In genomic region chr12:86686551-86687330, GRCm38 (mm10) we compare ENCODE assay signal across 9 mouse cellular contexts. TPM values are rescaled to one million over a fixed set of nuclear protein-coding genes. Genes with fewer than 3 reads are reported as not detected.
DNase-seq lines count a peak whose midpoint lies in the region; ATAC-seq and TF ChIP-seq lines count a peak whose summit lies in the region.
"Had no signal": no experiment of that assay in that cellular context is flagged by ENCODE, and none has a peak within 500 bp of the region (broad histone marks: within the 10 kb centered on the region; RNA-seq: fewer than 3 reads in every experiment).

No protein-coding gene starts in this region.

- H3K4me1 ChIP-seq in ES-E14 (ENCODE audit: control insufficient read depth in 2 of 2, insufficient read depth in 2 of 2, low read length in 2 of 2, poor library complexity in 1 of 2): peaks cover 18 to 23% of the 10 kb centered on the region in 2 experiments

- H3K36me3 ChIP-seq in ES-E14 (ENCODE audit: control insufficient read depth, insufficient read depth, low read length, poor library complexity, severe bottlenecking): no peaks in the 10 kb centered on the region

- peak overlapping the region in 1 of 2 experiments; percentile 69; a peak in 2 of 4 replicates for H3K4me3 ChIP-seq in ES-E14 (ENCODE audit: insufficient read depth in 1 of 2, low read depth in 1 of 2, low read length in 2 of 2, poor library complexity in 1 of 2, severe bottlenecking in 1 of 2)

- H3K27ac ChIP-seq in ES-E14 (ENCODE audit: insufficient read depth, low read depth, low read length, poor library complexity, severe bottlenecking): peak overlapping the region; percentile 90
- H3K27ac ChIP-seq: kidney, postnatal 0 days had no signal

- H3K9me3 ChIP-seq in ES-E14 (ENCODE audit: control insufficient read depth, insufficient read depth, low read depth, low read length): no peaks in the 10 kb centered on the region

- peak; percentile 70 for ATAC-seq in CD4-positive, CD25-positive, alpha-beta regulatory T cell, adult 4 months
- ATAC-seq in hematopoietic stem cell, adult 5-6 weeks (replicated peaks in 1 of 2; ENCODE audit: insufficient read depth in 1 of 2, low FRiP score in 2 of 2, low TSS enrichment in 1 of 2, low read depth in 1 of 2, poor library complexity in 2 of 2, severe bottlenecking in 2 of 2): peak; percentile 65 to 67
- no peak for ATAC-seq in erythroblast, adult 5-6 weeks (replicated peaks; ENCODE audit: low FRiP score, poor library complexity, severe bottlenecking)

- DNase-seq in layer of hippocampus, postnatal 36 days: peak; percentile 47 to 53
- DNase-seq in layer of hippocampus, postnatal 10 days (ENCODE audit: low spot score in 2 of 2): no peak
- DNase-seq in ES-E14 (ENCODE audit: low read depth, low spot score): no peak
- no peak for DNase-seq in c-Kit-positive CD71-positive TER-119-positive erythroid progenitor cells, embryonic 14.5 days (ENCODE audit: low spot score)

- in situ Hi-C loops in ES-E14 (cut with MboI; ENCODE audit: low sequenced_read_pairs in 2 of 2, unreplicated experiment in 2 of 2): no loop called here

- H3K9ac ChIP-seq in ES-E14 (ENCODE audit: insufficient read depth, low read depth, low read length, poor library complexity, severe bottlenecking): 0 out of 2 replicates have a peak overlapping the region, but pooled peaks have one; percentile 4

TF ChIP-seq in ES-E14, 5 proteins besides CTCF, POLR2A, EP300 and RAD21:
- TF ChIP-seq HCFC1 (IDR thresholded peaks at IDR 0.05; ENCODE audit: borderline replicate concordance, insufficient read depth, low read length): no peak
- TF ChIP-seq CHD2 (IDR thresholded peaks at IDR 0.05; ENCODE audit: low read depth, low read length): no peak
- TF ChIP-seq ZC3H11A (IDR thresholded peaks at IDR 0.05; ENCODE audit: borderline replicate concordance, low read depth, low read length): no peak
- no peak for TF ChIP-seq MAFK (IDR thresholded peaks at IDR 0.05; ENCODE audit: insufficient read depth, low read depth, low read length)
- TF ChIP-seq ZNF384 (IDR thresholded peaks at IDR 0.05; ENCODE audit: low read depth, low read length): no peak

RNA-seq across cellular contexts. Expression of gene Vash1, which starts 8.2 kb away (rescaled TPM):
- 10 to 100 TPM; 44.4 to 47.7 TPM for total RNA-seq in layer of hippocampus, postnatal 36 days (2021)
- total RNA-seq in layer of hippocampus, postnatal 10 days (2021): 100 to 1,000 TPM in 1 of 2 experiments, 10 to 100 TPM in 1; 98.5 to 104 TPM
- polyA plus RNA-seq in CD4-positive, CD25-positive, alpha-beta regulatory T cell, adult 4 months (2017; shearing (Covaris generic)): not detected
- total RNA-seq in ES-E14 (2012; rRNA removed): 4.0 and 4.8 TPM in 2 replicates
- 2.8 and 3.3 TPM in 2 replicates for total RNA-seq in hematopoietic stem cell, adult 5-6 weeks (2017)
- not detected in 2 replicates for total RNA-seq in erythroblast, adult 5-6 weeks (2015; ENCODE audit: low replicate concordance)
- total RNA-seq in erythroblast, adult 5-6 weeks (2017; ENCODE audit: low replicate concordance): not detected in 2 replicates

RNA-seq across cellular contexts. Expression of gene Angel1, which starts 39.5 kb away (rescaled TPM):
- total RNA-seq in layer of hippocampus, postnatal 36 days (2021): 1 to 10 TPM; 6.0 to 6.2 TPM
- 1 to 10 TPM; 7.3 to 9.0 TPM for total RNA-seq in layer of hippocampus, postnatal 10 days (2021)
- polyA plus RNA-seq in CD4-positive, CD25-positive, alpha-beta regulatory T cell, adult 4 months (2017; shearing (Covaris generic)): 10 to 100 TPM in 1 of 2 experiments, 1 to 10 TPM in 1; 5.4 to 10.3 TPM
- total RNA-seq in ES-E14 (2012; rRNA removed): 13.7 and 21.7 TPM in 2 replicates
- 1.7 and 3.0 TPM in 2 replicates for total RNA-seq in hematopoietic stem cell, adult 5-6 weeks (2017)
- not detected in 2 replicates for total RNA-seq in erythroblast, adult 5-6 weeks (2015; ENCODE audit: low replicate concordance)
- total RNA-seq in erythroblast, adult 5-6 weeks (2017; ENCODE audit: low replicate concordance): 0.09 and 0.14 TPM in 2 replicates

RNA-seq across cellular contexts. Expression of gene Lrrc74a, which starts 47.4 kb away (rescaled TPM):
- total RNA-seq in layer of hippocampus, postnatal 36 days (2021): not detected
- not detected for total RNA-seq in layer of hippocampus, postnatal 10 days (2021)
- not detected for polyA plus RNA-seq in CD4-positive, CD25-positive, alpha-beta regulatory T cell, adult 4 months (2017; shearing (Covaris generic))
- not detected in 2 replicates for total RNA-seq in ES-E14 (2012; rRNA removed)
- not detected in 2 replicates for total RNA-seq in hematopoietic stem cell, adult 5-6 weeks (2017)
- not detected in 2 replicates for total RNA-seq in erythroblast, adult 5-6 weeks (2015; ENCODE audit: low replicate concordance)
- not detected in 2 replicates for total RNA-seq in erythroblast, adult 5-6 weeks (2017; ENCODE audit: low replicate concordance)
- polyA plus RNA-seq: kidney, postnatal 0 days; stomach, embryonic 16.5 days had no signal

Comparison
In these comparisons a context has a peak if more than half of its experiments do, and no peak if none do; other contexts are left out.
1. DNase-seq: peak in layer of hippocampus, postnatal 36 days (2 of 2); none in layer of hippocampus, postnatal 10 days (0 of 2), ES-E14 (single experiment) and c-Kit-positive CD71-positive TER-119-positive erythroid progenitor cells, embryonic 14.5 days (single experiment).